Mouse (Mus musculus) intestine, postnatal 0 days (tissue): ENCODE data around the gene Taok1. TPM values are rescaled to one million over a fixed set of nuclear protein-coding genes. Genes with fewer than 3 reads are reported as not detected.

Experiments used
- ATAC-seq: fragments of 200-750 bp; cut with Nextera tagmentation; 2 replicates; pipeline ENCODE4 v1.8.0; 2017; ENCODE audit warnings: mild to moderate bottlenecking, moderate TSS enrichment, moderate library complexity
- H3K27ac ChIP-seq: fragments of 300-500 bp; sonication (generic); 2 replicates; pipeline ENCODE4 v1.5.1; 2014; ENCODE audit warnings: mild to moderate bottlenecking, low read depth, low read length, moderate library complexity
- H3K27me3 ChIP-seq: fragments of 300-500 bp; sonication (generic); replicated peaks from 2 replicates; pipeline ENCODE4 v1.6.1; 2014; ENCODE audit warnings: low read length, mixed read lengths; ENCODE audit not compliant: control insufficient read depth, insufficient read depth
- H3K36me3 ChIP-seq: fragments of 300-500 bp; sonication (generic); 2 replicates; pipeline ENCODE4 v1.6.1; 2014; ENCODE audit warnings: mild to moderate bottlenecking, moderate library complexity; ENCODE audit not compliant: control insufficient read depth, insufficient read depth
- H3K4me1 ChIP-seq: fragments of 300-500 bp; sonication (generic); replicated peaks from 2 replicates; pipeline ENCODE4 v1.6.1; 2014; ENCODE audit warnings: antibody characterized with exemption, low read length, mixed read lengths; ENCODE audit not compliant: control insufficient read depth, insufficient read depth
- H3K4me2 ChIP-seq: fragments of 300-500 bp; sonication (generic); replicated peaks from 2 replicates; pipeline ENCODE4 v1.6.1; 2014; ENCODE audit warnings: low read depth, mild to moderate bottlenecking, moderate library complexity
- H3K4me3 ChIP-seq: fragments of 300-500 bp; sonication (generic); 2 replicates; pipeline ENCODE4 v1.5.1; 2014; ENCODE audit warnings: low read depth, low read length
- H3K9ac ChIP-seq: fragments of 300-500 bp; sonication (generic); 2 replicates; pipeline ENCODE4 v1.6.1; 2014; ENCODE audit warnings: mild to moderate bottlenecking, low read depth, low read length
- H3K9me3 ChIP-seq: fragments of 300-500 bp; sonication (generic); 2 replicates; pipeline ENCODE4 v1.6.1; 2016; ENCODE audit warnings: mixed run types; ENCODE audit not compliant: control insufficient read depth
- CTCF ChIP-seq: sonication (generic); IDR thresholded peaks from 2 replicates; pipeline ENCODE4 v1.5.1; 2016; ENCODE audit warnings: low read depth, mild to moderate bottlenecking, control low read depth, antibody characterized with exemption, moderate library complexity
- whole genome bisulfite sequencing: fragments of 180-500 bp; shearing (Covaris S2); extraction: QIAGEN DNeasy Blood & Tissue Kit; methylation state at CpG from one replicate; pipeline ENCODE4 v1.1.7; 2014; 5-methylcytosine and 5-hydroxymethylcytosine counted together
- polyA plus RNA-seq: library from polyadenylated mRNA; unstranded; fragments of >200 nt; fragmentation: Nextera tagmentation; extraction: Ambion mirVana; gene quantifications from 2 replicates; pipeline ENCODE4 v1.2.1, GENCODE M21; 2015

Taok1 gene
- polyA plus RNA-seq, 1 experiment from 2014 or later, result 8.6 TPM

GRCm38 (mm10) chr11:77506273-77506672, 101.3 kb downstream of the Taok1 start:
- no peaks in the 10 kb centered on the region for H3K27me3 ChIP-seq
- H3K27ac ChIP-seq, result peak overlapping the region; percentile 94
- H3K4me1 ChIP-seq, result peaks cover 15% of the 10 kb centered on the region
- no peaks in the 10 kb centered on the region for H3K9me3 ChIP-seq
- 38% methylated on average over 14 of the region's 14 CpGs for WGBS
- no peak overlapping the region for H3K4me3 ChIP-seq
- H3K9ac ChIP-seq, result no peak overlapping the region
- peak overlapping the region; percentile 51; the same call in 1 of the 2 replicates for H3K4me2 ChIP-seq
- ATAC-seq, result peak; percentile 86
- H3K36me3 ChIP-seq, result peaks cover 44% of the 10 kb centered on the region
- peak; percentile 38; the same call in 1 of the 2 replicates for TF ChIP-seq CTCF

DNA sequence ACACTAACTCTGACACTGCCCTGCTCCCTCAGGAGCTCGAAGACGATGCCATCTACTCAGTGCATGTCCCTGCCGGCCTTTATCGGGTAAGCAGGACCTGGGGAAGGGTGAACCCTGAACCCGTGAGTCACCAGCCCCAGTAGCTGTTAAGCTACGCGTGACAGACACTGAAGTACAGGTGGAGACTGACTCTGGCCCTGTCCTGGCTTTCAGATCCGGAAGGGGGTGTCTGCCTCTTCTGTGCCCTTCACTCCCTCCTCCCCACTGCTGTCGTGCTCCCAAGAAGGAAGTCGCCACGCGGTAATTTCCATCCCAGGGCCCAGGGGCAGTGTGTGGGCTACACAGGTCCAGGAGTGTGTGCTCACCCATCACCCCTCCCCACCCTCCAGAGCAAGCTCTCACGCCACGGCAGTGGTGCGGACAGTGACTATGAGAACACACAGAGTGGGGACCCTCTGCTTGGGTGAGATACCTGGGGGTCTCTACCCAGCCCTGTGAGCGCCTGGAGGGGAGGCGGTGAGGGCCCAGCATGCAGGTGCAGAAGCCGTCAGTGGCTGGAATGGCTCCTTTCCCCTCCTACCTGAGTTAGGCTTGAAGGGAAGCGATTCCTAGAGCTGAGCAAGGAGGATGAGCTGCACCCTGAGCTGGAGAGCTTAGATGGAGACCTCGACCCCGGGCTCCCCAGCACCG, 102.2 kb downstream of the Taok1 start:
- 67% methylated on average over 22 of the region's 22 CpGs for WGBS
- peak overlapping the region; percentile 94 for H3K27ac ChIP-seq
- H3K9ac ChIP-seq, result 0 out of 2 replicates have a peak overlapping the region, but pooled peaks have one; percentile 7
- H3K27me3 ChIP-seq, result no peaks in the 10 kb centered on the region
- peak overlapping the region; percentile 51 for H3K4me2 ChIP-seq
- TF ChIP-seq CTCF, result peak; percentile 35; the same call in 1 of the 2 replicates
- H3K4me1 ChIP-seq, result peaks cover 15% of the 10 kb centered on the region
- no peak overlapping the region for H3K4me3 ChIP-seq
- H3K9me3 ChIP-seq, result no peaks in the 10 kb centered on the region
- H3K36me3 ChIP-seq, result peaks cover 52% of the 10 kb centered on the region
- peak; percentile 74 for ATAC-seq

DNA sequence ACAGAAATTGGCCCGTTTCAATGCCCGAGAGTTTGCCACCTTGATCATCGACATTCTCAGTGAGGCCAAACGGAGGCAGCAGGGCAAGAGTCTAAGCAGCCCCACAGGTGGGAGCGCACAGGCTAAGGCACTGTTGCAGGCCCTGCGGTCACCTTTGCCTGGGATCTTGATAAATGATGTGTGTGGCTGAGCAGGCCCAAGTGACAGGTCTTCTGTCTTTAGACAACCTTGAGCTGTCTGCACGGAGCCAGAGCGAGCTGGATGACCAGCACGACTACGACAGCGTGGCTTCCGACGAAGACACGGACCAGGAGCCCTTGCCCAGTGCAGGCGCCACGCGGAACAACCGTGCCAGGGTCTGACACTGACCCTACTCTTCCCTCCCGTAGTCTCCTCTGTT, 103.2 kb downstream of the Taok1 start:
- H3K27ac ChIP-seq, result peak overlapping the region; percentile 94
- peaks cover 62% of the 10 kb centered on the region for H3K36me3 ChIP-seq
- no peak overlapping the region for H3K4me3 ChIP-seq
- WGBS, result 91% methylated on average over 19 of the region's 19 CpGs
- H3K9me3 ChIP-seq, result no peaks in the 10 kb centered on the region
- TF ChIP-seq CTCF, result no peak
- H3K9ac ChIP-seq, result no peak overlapping the region
- no peak for ATAC-seq
- no peak overlapping the region for H3K4me2 ChIP-seq
- no peaks in the 10 kb centered on the region for H3K27me3 ChIP-seq
- H3K4me1 ChIP-seq, result peaks cover 15% of the 10 kb centered on the region

DNA sequence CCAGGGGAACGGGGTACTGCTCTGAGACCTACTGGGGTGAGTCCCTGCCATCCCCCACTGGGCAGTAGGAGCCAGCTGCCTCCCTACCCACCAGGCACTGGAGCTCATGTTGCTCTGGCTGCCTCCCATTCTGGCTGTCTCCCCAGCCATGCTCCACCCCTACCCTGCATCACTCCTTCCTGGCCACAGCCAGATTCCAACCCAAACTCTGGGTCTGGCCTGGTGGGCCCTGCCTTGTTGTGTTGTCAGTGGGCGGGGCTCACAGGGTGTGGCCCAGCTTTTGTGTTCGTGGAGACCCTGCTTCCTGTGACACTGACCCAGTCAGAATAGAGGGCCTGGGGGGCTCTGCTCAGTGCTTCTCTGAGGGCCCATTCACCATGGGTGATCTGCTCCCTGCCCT, 104.1 kb downstream of the Taok1 start:
- peak overlapping the region; percentile 94; the same call in 1 of the 2 replicates for H3K27ac ChIP-seq
- peaks cover 71% of the 10 kb centered on the region for H3K36me3 ChIP-seq
- no peak for TF ChIP-seq CTCF
- WGBS, result 69% methylated on average over 3 of the region's 3 CpGs
- H3K4me3 ChIP-seq, result no peak overlapping the region
- no peak overlapping the region for H3K9ac ChIP-seq
- no peaks in the 10 kb centered on the region for H3K27me3 ChIP-seq
- H3K4me1 ChIP-seq, result peaks cover 16% of the 10 kb centered on the region
- H3K9me3 ChIP-seq, result no peaks in the 10 kb centered on the region
- H3K4me2 ChIP-seq, result no peak overlapping the region
- no peak for ATAC-seq

- no peak overlapping the region for H3K4me2 ChIP-seq
- peaks cover 74% of the 10 kb centered on the region for H3K36me3 ChIP-seq
- no peak overlapping the region for H3K27ac ChIP-seq
- ATAC-seq, result no peak
- H3K9me3 ChIP-seq, result no peaks in the 10 kb centered on the region
- H3K9ac ChIP-seq, result no peak overlapping the region
- H3K27me3 ChIP-seq, result no peaks in the 10 kb centered on the region
- H3K4me1 ChIP-seq, result peaks cover 23% of the 10 kb centered on the region
- TF ChIP-seq CTCF, result no peak
- no peak overlapping the region for H3K4me3 ChIP-seq
- WGBS, result 84% methylated on average over 6 of the region's 6 CpGs
Measured at GRCm38 (mm10) chr11:77502481-77502880, 105.1 kb downstream of the Taok1 start.

DNA sequence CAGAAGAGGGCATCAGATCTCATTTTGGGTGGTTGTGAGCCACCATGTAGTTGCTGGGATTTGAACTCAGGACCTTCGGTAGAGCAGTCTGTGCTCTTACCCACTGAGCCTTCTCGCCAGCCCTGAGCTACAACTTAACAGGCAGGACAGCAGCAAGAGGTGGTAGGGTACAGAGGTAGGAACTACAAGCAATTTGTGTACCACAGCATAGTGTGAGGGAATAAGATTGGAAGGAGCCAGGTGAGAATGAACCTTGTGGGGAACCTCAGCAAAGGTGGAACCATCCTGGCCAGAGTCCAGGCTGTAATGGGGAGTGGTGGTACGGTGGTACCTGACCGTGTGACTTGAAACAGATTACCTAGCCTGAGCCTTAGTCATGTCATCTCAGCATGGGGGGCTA, 105.6 kb downstream of the Taok1 start:
- peaks cover 74% of the 10 kb centered on the region for H3K36me3 ChIP-seq
- no peak overlapping the region for H3K27ac ChIP-seq
- H3K4me1 ChIP-seq, result peaks cover 21% of the 10 kb centered on the region
- TF ChIP-seq CTCF, result no peak
- no peaks in the 10 kb centered on the region for H3K27me3 ChIP-seq
- H3K9me3 ChIP-seq, result no peaks in the 10 kb centered on the region
- no peak overlapping the region for H3K4me2 ChIP-seq
- 77% methylated on average over 4 of the region's 4 CpGs for WGBS
- H3K4me3 ChIP-seq, result no peak overlapping the region
- no peak overlapping the region for H3K9ac ChIP-seq
- no peak for ATAC-seq
